Mouse (Mus musculus): ENCODE measurements around the gene Tpgs1.

Tpgs1 gene

GRCm38 (mm10) chr10:79668076-79668475, 1.1 kb upstream of the Tpgs1 start:
- no peak for DNase-seq (ENCODE audit: low read depth, low spot score)

GRCm38 (mm10) chr10:79669576-79670057, 448 bp downstream of the Tpgs1 start:
- DNase-seq (ENCODE audit: low read depth, low spot score): peak; percentile 40

- DNase-seq (ENCODE audit: low read depth, low spot score): no peak
Observed at GRCm38 (mm10) chr10:79670071-79670888, 1.1 kb downstream of the Tpgs1 start.

- DNase-seq (ENCODE audit: low read depth, low spot score): no peak
Observed at GRCm38 (mm10) chr10:79671396-79672087, 2.4 kb downstream of the Tpgs1 start.

- DNase-seq (ENCODE audit: low read depth, low spot score): no peak
Observed at GRCm38 (mm10) chr10:79672088-79672455, 2.9 kb downstream of the Tpgs1 start.

GRCm38 (mm10) chr10:79673054-79673453, 3.9 kb downstream of the Tpgs1 start:
- no peak for DNase-seq (ENCODE audit: low read depth, low spot score)

GRCm38 (mm10) chr10:79675346-79676035, 6.3 kb downstream of the Tpgs1 start:
- no peak for DNase-seq (ENCODE audit: low read depth, low spot score)

- DNase-seq (ENCODE audit: low read depth, low spot score): no peak
Observed at GRCm38 (mm10) chr10:79680606-79681495, 11.7 kb downstream of the Tpgs1 start.

GRCm38 (mm10) chr10:79681591-79682245, 12.5 kb downstream of the Tpgs1 start, which contains the start of gene Cdc34:
Gene Cdc34, plus strand, starts transcription at chr10:79682195.
- peak; percentile 96 for DNase-seq (ENCODE audit: low read depth, low spot score)

- no peak for DNase-seq (ENCODE audit: low read depth, low spot score)
Observed at GRCm38 (mm10) chr10:79682551-79682915, 13.4 kb downstream of the Tpgs1 start.

- DNase-seq (ENCODE audit: low read depth, low spot score): no peak
Observed at GRCm38 (mm10) chr10:79682916-79683582, 13.9 kb downstream of the Tpgs1 start.

GRCm38 (mm10) chr10:79683726-79684640, 14.8 kb downstream of the Tpgs1 start:
- DNase-seq (ENCODE audit: low read depth, low spot score): no peak

GRCm38 (mm10) chr10:79684770-79685600, 15.8 kb downstream of the Tpgs1 start:
- no peak for DNase-seq (ENCODE audit: low read depth, low spot score)

GRCm38 (mm10) chr10:79686219-79686618, 17.1 kb downstream of the Tpgs1 start:
- no peak for DNase-seq (ENCODE audit: low read depth, low spot score)

GRCm38 (mm10) chr10:79686691-79687090, 17.5 kb downstream of the Tpgs1 start:
- no peak for DNase-seq (ENCODE audit: low read depth, low spot score)

GRCm38 (mm10) chr10:79687513-79687912, 18.3 kb downstream of the Tpgs1 start:
- DNase-seq (ENCODE audit: low read depth, low spot score): no peak

- no peak for DNase-seq (ENCODE audit: low read depth, low spot score)
Observed at GRCm38 (mm10) chr10:79688720-79689119, 19.6 kb downstream of the Tpgs1 start, which contains the start of gene Gzmm. Gene Gzmm, plus strand, starts transcription at chr10:79689020.

- no peak for DNase-seq (ENCODE audit: low read depth, low spot score)
Observed at GRCm38 (mm10) chr10:79689178-79689577, 20.0 kb downstream of the Tpgs1 start.
